Mouse (Mus musculus) megakaryocyte, embryonic 14.5 days (primary cell): Measurements from ENCODE around the gene March7. TPM values are rescaled to one million over a fixed set of nuclear protein-coding genes. Genes with fewer than 3 reads are reported as not detected.

Experiments used
- H3K27me3 ChIP-seq: replicated peaks from 2 replicates; pipeline ENCODE3; 2012; ENCODE audit warnings: inconsistent platforms
- H3K36me3 ChIP-seq: replicated peaks from 2 replicates; pipeline ENCODE3; 2012; ENCODE audit warnings: low read length, inconsistent platforms, mixed read lengths
- H3K4me1 ChIP-seq: 2 replicates; pipeline ENCODE4 v1.6.1; 2012; ENCODE audit warnings: inconsistent platforms
- H3K4me3 ChIP-seq: replicated peaks from 2 replicates; pipeline ENCODE3; 2012; ENCODE audit warnings: moderate library complexity, mild to moderate bottlenecking, inconsistent platforms
- H3K9me3 ChIP-seq: 2 replicates; pipeline ENCODE4 v1.6.1; 2012; ENCODE audit warnings: inconsistent platforms
- FLI1 ChIP-seq: IDR thresholded peaks from 2 replicates; pipeline ENCODE4 v1.6.1; 2012; ENCODE audit warnings: low read length, inconsistent platforms, mixed read lengths
- GATA1 ChIP-seq: IDR thresholded peaks from 3 replicates; pipeline ENCODE4 v1.6.1; 2012; ENCODE audit warnings: mixed read lengths, low read length, inconsistent platforms, borderline replicate concordance
- polyA plus RNA-seq: library from polyadenylated mRNA; stranded (reverse); fragments of >175 nt; gene quantifications from 2 replicates; pipeline ENCODE4 v1.2.3, GENCODE M21; 2012; ENCODE audit warnings: low replicate concordance; ENCODE audit not compliant: insufficient read depth

Gene March7
- polyA plus RNA-seq, 1 experiment = 0.88 TPM

- Histone ChIP-seq H3K9me3 (no peaks in the 10 kb centered on the region), H3K4me1 (peaks cover 13% of the 10 kb centered on the region), H3K4me3 (no peak overlapping the region), H3K27me3 (no peaks in the 10 kb centered on the region), H3K36me3 (peaks cover 98% of the 10 kb centered on the region)
- TF ChIP-seq FLI1 = no peak
- TF ChIP-seq GATA1 = no peak
Measured at GRCm38 (mm10) chr2:60234506-60234905, 24.8 kb downstream of the March7 start.

- Histone ChIP-seq H3K9me3 (peaks cover 3% of the 10 kb centered on the region; the same call in 1 of the 2 replicates), H3K4me3 (no peak overlapping the region), H3K4me1 (peaks cover 10% of the 10 kb centered on the region), H3K27me3 (no peaks in the 10 kb centered on the region), H3K36me3 (peaks cover 59% of the 10 kb centered on the region)
- TF ChIP-seq GATA1 = no peak
Measured at GRCm38 (mm10) chr2:60252782-60253181, 43.1 kb downstream of the March7 start.

GRCm38 (mm10) chr2:60253506-60253905, 43.8 kb downstream of the March7 start:
- peaks cover 10% of the 10 kb centered on the region for H3K4me1 ChIP-seq
- H3K36me3 ChIP-seq = peaks cover 55% of the 10 kb centered on the region
- H3K27me3 ChIP-seq = no peaks in the 10 kb centered on the region
- H3K9me3 ChIP-seq = peaks cover 10% of the 10 kb centered on the region
- TF ChIP-seq FLI1 (no peak), GATA1 (no peak)
- no peak overlapping the region for H3K4me3 ChIP-seq

GRCm38 (mm10) chr2:60256751-60257150, 47.1 kb downstream of the March7 start:
- Histone ChIP-seq H3K4me1 (peaks cover 8% of the 10 kb centered on the region), H3K27me3 (no peaks in the 10 kb centered on the region), H3K9me3 (peaks cover 30% of the 10 kb centered on the region), H3K36me3 (peaks cover 26% of the 10 kb centered on the region), H3K4me3 (no peak overlapping the region)
- TF ChIP-seq FLI1 (no peak), GATA1 (no peak)

GRCm38 (mm10) chr2:60259186-60259585, 49.5 kb downstream of the March7 start:
- Histone ChIP-seq H3K27me3 (no peaks in the 10 kb centered on the region), H3K4me3 (no peak overlapping the region), H3K9me3 (peaks cover 34% of the 10 kb centered on the region), H3K4me1 (no peaks in the 10 kb centered on the region), H3K36me3 (peaks cover 8% of the 10 kb centered on the region)
- TF ChIP-seq GATA1 (no peak), FLI1 (no peak)

- peaks cover 6% of the 10 kb centered on the region for H3K36me3 ChIP-seq
- no peak for TF ChIP-seq GATA1
- no peak for TF ChIP-seq FLI1
- H3K4me1 ChIP-seq = no peaks in the 10 kb centered on the region
- peaks cover 34% of the 10 kb centered on the region for H3K9me3 ChIP-seq
- H3K4me3 ChIP-seq = no peak overlapping the region
- no peaks in the 10 kb centered on the region for H3K27me3 ChIP-seq
Measured at GRCm38 (mm10) chr2:60260621-60261350, 51.1 kb downstream of the March7 start.

- H3K36me3 ChIP-seq = no peaks in the 10 kb centered on the region
- no peak overlapping the region for H3K4me3 ChIP-seq
- no peak for TF ChIP-seq FLI1
- TF ChIP-seq GATA1 = no peak
- H3K4me1 ChIP-seq = no peaks in the 10 kb centered on the region
- peaks cover 13% of the 10 kb centered on the region for H3K9me3 ChIP-seq
- H3K27me3 ChIP-seq = no peaks in the 10 kb centered on the region
Measured at GRCm38 (mm10) chr2:60267567-60267966, 57.9 kb downstream of the March7 start.

- no peaks in the 10 kb centered on the region for H3K36me3 ChIP-seq
Measured at GRCm38 (mm10) chr2:60269856-60270479, 60.3 kb downstream of the March7 start.

GRCm38 (mm10) chr2:60278627-60279026, 68.9 kb downstream of the March7 start:
- Histone ChIP-seq H3K4me3 (no peak overlapping the region), H3K4me1 (peaks cover 2% of the 10 kb centered on the region), H3K9me3 (peaks cover 4% of the 10 kb centered on the region), H3K36me3 (no peaks in the 10 kb centered on the region), H3K27me3 (peaks cover 37% of the 10 kb centered on the region)
- no peak for TF ChIP-seq FLI1
- TF ChIP-seq GATA1 = no peak

More at GRCm38 (mm10) chr2:60269856-60270479, 60.3 kb downstream of the March7 start:
- Histone ChIP-seq H3K4me3 (no peak overlapping the region), H3K27me3 (no peaks in the 10 kb centered on the region), H3K9me3 (peaks cover 18% of the 10 kb centered on the region), H3K4me1 (no peaks in the 10 kb centered on the region)
- no peak for TF ChIP-seq FLI1
- no peak for TF ChIP-seq GATA1

GRCm38 (mm10) chr2:60282625-60283024, 72.9 kb downstream of the March7 start:
- Histone ChIP-seq H3K27me3 (peaks cover 55% of the 10 kb centered on the region), H3K9me3 (peaks cover 19% of the 10 kb centered on the region), H3K36me3 (no peaks in the 10 kb centered on the region), H3K4me1 (peaks cover 9% of the 10 kb centered on the region), H3K4me3 (no peak overlapping the region)
- TF ChIP-seq FLI1 = no peak
